Mouse (Mus musculus) testis, adult 2 months (tissue): ENCODE measurements around the gene Pkp1.

Source experiments
- CTCF ChIP-seq: fragments of 200-500 bp; IDR thresholded peaks from 2 replicates; pipeline ENCODE4 v1.5.1; 2012; ENCODE audit warnings: low read depth, mild to moderate bottlenecking, inconsistent platforms, low read length, moderate library complexity; ENCODE audit not compliant: control insufficient read depth, insufficient read depth, insufficient replicate concordance
- POLR2A ChIP-seq: fragments of 200-500 bp; IDR thresholded peaks from 2 replicates; pipeline ENCODE4 v1.6.1; 2012; ENCODE audit warnings: low read depth, mild to moderate bottlenecking, inconsistent platforms, low read length, moderate library complexity; ENCODE audit not compliant: control insufficient read depth

GRCm38 (mm10) chr1:135868570-135868969, 50.4 kb downstream of the Pkp1 start:
- no peak for TF ChIP-seq CTCF
- TF ChIP-seq POLR2A = no peak
